Mouse (Mus musculus) intestine, embryonic 15.5 days (tissue): ENCODE measurements at regions not wholly inside any gene's neighbourhood (a gene's known extent, or its start where the extent isn't known, plus 50 kb on each side); places are given as distances from the start of the nearest gene placed in this dataset.

Experiments
- ATAC-seq: fragments of 200-750 bp; cut with Nextera tagmentation; 2 replicates; pipeline ENCODE4 v1.8.0; 2017; ENCODE audit warnings: moderate TSS enrichment, moderate library complexity
- H3K27ac ChIP-seq: fragments of 300-500 bp; sonication (generic); 2 replicates; pipeline ENCODE4 v1.5.1; 2015; ENCODE audit warnings: mild to moderate bottlenecking, inconsistent platforms
- H3K27me3 ChIP-seq: fragments of 300-500 bp; sonication (generic); replicated peaks from 2 replicates; pipeline ENCODE4 v1.6.1; 2015; ENCODE audit warnings: inconsistent platforms
- H3K36me3 ChIP-seq: fragments of 300-500 bp; sonication (generic); 2 replicates; pipeline ENCODE4 v1.6.1; 2015; ENCODE audit warnings: inconsistent platforms
- H3K4me1 ChIP-seq: fragments of 300-500 bp; sonication (generic); replicated peaks from 2 replicates; pipeline ENCODE4 v1.6.1; 2015; ENCODE audit warnings: inconsistent platforms
- H3K4me2 ChIP-seq: fragments of 300-500 bp; sonication (generic); replicated peaks from 2 replicates; pipeline ENCODE4 v1.6.1; 2015; ENCODE audit warnings: mild to moderate bottlenecking, inconsistent platforms
- H3K4me3 ChIP-seq: fragments of 300-500 bp; sonication (generic); replicated peaks from 2 replicates; pipeline ENCODE4 v1.5.1; 2015; ENCODE audit warnings: inconsistent platforms
- H3K9ac ChIP-seq: fragments of 300-500 bp; sonication (generic); 2 replicates; pipeline ENCODE4 v1.6.1; 2015; ENCODE audit warnings: inconsistent platforms
- H3K9me3 ChIP-seq: fragments of 300-500 bp; sonication (generic); 2 replicates; pipeline ENCODE4 v1.6.1; 2016; ENCODE audit warnings: inconsistent platforms
- WGBS: fragments of 180-500 bp; shearing (Covaris S2); methylation state at CpG from one replicate; pipeline ENCODE4 v1.1.7; 2015; 5-methylcytosine and 5-hydroxymethylcytosine counted together

DNA sequence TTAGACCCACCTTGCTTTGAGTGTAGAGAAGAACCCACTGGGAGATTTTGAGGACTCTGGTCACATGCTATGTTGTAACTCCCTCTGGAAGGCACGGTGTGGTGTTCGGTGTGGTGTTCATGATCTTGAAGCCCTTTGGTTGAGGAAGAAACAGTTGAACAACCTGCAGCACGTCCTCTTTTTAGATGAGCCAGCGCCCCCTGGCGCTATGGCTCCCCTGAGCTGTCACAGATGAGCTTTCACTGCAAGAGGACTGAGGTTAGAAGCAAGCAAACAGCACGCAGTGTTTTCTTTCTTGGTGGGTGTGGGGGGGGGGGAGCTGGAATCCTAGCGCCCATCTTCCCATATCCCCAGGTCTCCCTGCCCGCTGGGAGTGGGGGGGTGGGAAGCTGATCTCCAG is 177.9 kb downstream of the Thbs2 start:
- 29% methylated on average over 8 of the region's 8 CpGs for WGBS
- Histone ChIP-seq H3K27ac (no peak overlapping the region), H3K4me1 (no peaks in the 10 kb centered on the region), H3K36me3 (no peaks in the 10 kb centered on the region), H3K4me2 (no peak overlapping the region), H3K27me3 (no peaks in the 10 kb centered on the region), H3K4me3 (no peak overlapping the region), H3K9ac (no peak overlapping the region), H3K9me3 (no peaks in the 10 kb centered on the region)
- peak; percentile 64 for ATAC-seq

DNA sequence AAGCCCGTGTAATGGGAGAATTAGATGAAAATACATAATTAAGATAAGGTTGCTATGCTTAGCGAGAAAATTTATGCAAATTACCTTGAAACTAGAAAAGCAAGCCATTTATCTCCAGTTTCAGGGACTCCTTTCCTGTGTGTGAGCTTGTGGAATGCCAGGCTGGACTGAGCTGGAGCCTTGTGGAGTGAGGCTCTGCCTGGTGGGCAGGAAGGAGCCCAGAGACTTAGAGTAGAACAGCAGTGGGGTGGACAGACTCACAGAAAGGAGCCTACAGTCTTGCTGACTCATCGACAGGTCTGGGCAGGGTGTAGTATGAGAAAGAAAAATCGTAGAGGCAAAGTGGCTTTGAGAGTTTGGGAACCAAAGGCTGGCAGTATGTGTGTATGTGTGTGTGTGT is 180.6 kb downstream of the Thbs2 start:
- no peaks in the 10 kb centered on the region for H3K27me3 ChIP-seq
- no peak overlapping the region for H3K4me2 ChIP-seq
- H3K36me3 ChIP-seq, result no peaks in the 10 kb centered on the region
- H3K9me3 ChIP-seq, result no peaks in the 10 kb centered on the region
- no peak overlapping the region for H3K27ac ChIP-seq
- no peak for ATAC-seq
- 71% methylated on average over 4 of the region's 4 CpGs for WGBS
- no peak overlapping the region for H3K9ac ChIP-seq
- no peak overlapping the region for H3K4me3 ChIP-seq
- 0 out of 2 replicates have a peak, but pooled peaks cover 3% of the 10 kb centered on the region for H3K4me1 ChIP-seq

DNA sequence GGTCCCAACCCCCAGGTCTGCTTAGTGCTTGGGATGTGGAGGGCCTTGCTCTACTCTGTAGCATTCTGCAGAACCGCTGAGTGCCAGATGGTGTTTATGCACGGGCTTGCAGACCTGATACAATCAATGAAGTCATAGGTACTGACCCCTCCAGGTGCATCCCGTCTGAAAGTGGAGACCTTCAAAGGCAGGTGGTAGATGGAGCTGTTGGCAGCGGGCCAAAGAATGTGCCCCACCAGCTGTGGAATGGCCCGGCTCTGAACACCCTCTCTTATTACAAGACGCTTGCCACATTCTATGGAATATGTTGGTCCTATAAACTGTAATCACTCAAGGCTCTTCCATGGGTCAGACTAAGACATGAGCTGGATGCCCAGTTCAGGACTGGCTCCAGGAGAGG is 183.5 kb downstream of the Thbs2 start:
- Histone ChIP-seq H3K4me2 (no peak overlapping the region), H3K9ac (no peak overlapping the region), H3K9me3 (no peaks in the 10 kb centered on the region), H3K36me3 (no peaks in the 10 kb centered on the region), H3K4me1 (0 out of 2 replicates have a peak, but pooled peaks cover 3% of the 10 kb centered on the region), H3K4me3 (no peak overlapping the region), H3K27ac (no peak overlapping the region), H3K27me3 (no peaks in the 10 kb centered on the region)
- WGBS, result 36% methylated on average over 6 of the region's 6 CpGs
- ATAC-seq, result peak; percentile 78

DNA sequence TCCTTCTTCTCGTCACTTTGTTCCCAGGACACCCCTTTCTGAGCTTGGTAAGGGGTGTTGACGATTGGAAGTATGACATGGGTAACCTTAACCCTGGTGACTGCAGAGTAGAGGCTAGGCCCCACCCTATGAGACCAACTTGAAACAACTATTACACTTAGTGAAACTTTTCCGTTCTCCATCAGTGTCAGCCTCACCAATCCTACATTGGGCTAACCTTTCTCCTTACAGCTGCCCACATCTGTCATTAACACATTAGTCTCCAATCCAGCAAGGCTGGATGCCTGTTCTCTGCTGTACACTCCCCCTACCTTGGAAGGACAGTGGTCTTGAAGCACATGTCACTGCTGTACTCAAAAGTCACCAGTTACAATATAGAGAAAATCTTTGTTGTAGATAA is 186.9 kb downstream of the Thbs2 start:
- 0 out of 2 replicates have a peak, but pooled peaks cover 3% of the 10 kb centered on the region for H3K4me1 ChIP-seq
- no peaks in the 10 kb centered on the region for H3K27me3 ChIP-seq
- ATAC-seq, result no peak
- no peak overlapping the region for H3K4me3 ChIP-seq
- H3K4me2 ChIP-seq, result no peak overlapping the region
- 77% methylated on average over 3 of the region's 3 CpGs for WGBS
- no peak overlapping the region for H3K9ac ChIP-seq
- H3K27ac ChIP-seq, result no peak overlapping the region
- H3K36me3 ChIP-seq, result no peaks in the 10 kb centered on the region
- H3K9me3 ChIP-seq, result no peaks in the 10 kb centered on the region

DNA sequence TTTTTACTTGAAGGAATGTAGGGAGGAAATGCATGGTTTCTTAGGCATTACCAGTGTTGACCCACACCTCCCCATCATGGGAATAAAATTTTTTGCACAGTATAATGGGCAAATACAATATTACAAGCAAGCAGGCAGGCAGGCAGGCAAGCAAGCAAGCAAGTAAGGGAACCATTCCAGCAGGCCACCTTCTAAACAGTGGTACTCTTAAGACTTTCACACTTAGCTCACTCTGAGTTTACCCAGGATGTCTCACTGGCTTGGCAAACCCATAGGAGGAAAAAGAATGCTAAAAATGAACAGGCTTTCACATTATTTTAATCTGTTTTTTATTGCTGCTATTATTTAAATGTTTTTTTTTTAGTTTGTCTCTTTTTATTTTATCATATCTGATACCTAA is 187.9 kb downstream of the Thbs2 start:
- Histone ChIP-seq H3K4me2 (no peak overlapping the region), H3K4me3 (no peak overlapping the region), H3K4me1 (0 out of 2 replicates have a peak, but pooled peaks cover 3% of the 10 kb centered on the region), H3K36me3 (no peaks in the 10 kb centered on the region), H3K27ac (no peak overlapping the region), H3K9me3 (no peaks in the 10 kb centered on the region), H3K9ac (no peak overlapping the region), H3K27me3 (no peaks in the 10 kb centered on the region)
- ATAC-seq, result no peak

DNA sequence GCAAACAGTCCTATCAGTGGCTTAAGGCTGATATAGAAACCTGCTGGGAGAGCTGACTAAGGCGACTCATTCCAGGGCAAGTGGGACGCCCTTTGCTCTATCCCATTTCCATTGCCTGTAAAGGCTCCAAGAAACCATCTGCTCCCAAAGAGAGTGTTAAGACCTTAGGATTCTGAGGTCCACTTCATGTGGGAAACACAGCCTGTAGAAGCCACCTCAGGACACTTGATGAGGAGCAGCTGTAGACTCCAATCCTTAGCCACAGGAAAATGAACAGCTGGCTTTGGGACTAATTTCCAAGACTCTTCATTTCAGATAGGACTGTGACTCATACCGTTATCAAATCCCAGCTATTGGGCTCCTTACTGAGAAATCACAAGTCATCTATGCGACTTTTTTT is 188.6 kb downstream of the Thbs2 start:
- WGBS, result 75% methylated on average over 4 of the region's 4 CpGs
- Histone ChIP-seq H3K4me2 (no peak overlapping the region), H3K27me3 (no peaks in the 10 kb centered on the region), H3K9me3 (no peaks in the 10 kb centered on the region), H3K36me3 (no peaks in the 10 kb centered on the region), H3K27ac (no peak overlapping the region), H3K9ac (no peak overlapping the region), H3K4me1 (0 out of 2 replicates have a peak, but pooled peaks cover 2% of the 10 kb centered on the region), H3K4me3 (no peak overlapping the region)
- no peak for ATAC-seq

DNA sequence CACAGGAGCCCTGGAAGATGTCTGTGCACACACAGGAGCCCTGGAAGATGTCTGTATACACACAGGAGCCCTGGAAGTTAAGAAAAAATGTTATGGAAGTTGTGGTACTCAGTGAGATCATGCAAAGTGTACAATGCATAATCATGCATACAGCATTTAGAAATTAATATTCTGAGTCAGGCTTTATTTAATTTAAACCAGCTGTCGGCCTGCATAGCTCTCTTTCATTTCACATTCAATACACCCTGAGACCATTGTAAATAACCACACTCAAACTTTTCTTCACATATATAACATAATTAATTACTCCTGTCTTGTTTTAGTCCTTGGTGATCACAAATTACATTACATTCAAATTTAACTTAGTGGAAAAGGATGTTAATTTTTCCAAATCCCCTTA is 190.4 kb downstream of the Thbs2 start:
- Histone ChIP-seq H3K9ac (no peak overlapping the region), H3K4me1 (no peaks in the 10 kb centered on the region), H3K9me3 (no peaks in the 10 kb centered on the region), H3K4me3 (no peak overlapping the region), H3K36me3 (no peaks in the 10 kb centered on the region), H3K27ac (no peak overlapping the region), H3K4me2 (no peak overlapping the region), H3K27me3 (no peaks in the 10 kb centered on the region)
- ATAC-seq, result no peak
- WGBS, result 57% methylated on average over 1 of the region's 1 CpGs

DNA sequence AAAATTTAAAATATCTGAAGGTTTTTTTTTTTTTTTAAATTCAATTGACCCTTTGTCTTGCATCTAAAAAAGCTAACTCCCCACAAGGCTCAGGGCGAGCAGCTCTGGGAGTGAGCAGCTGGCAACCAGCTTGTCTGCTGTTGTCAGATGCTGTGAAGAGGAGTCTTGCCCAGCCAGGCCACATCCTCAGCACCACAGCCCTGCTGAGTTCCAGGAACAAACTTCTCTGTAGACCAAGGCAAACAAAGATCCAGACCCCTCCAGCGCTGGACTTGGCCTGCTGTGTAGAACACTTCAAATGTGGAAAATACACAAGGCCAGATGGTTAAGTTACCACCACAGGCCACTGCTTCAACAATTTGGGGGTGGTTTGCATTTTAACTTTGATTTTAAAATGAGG is 192.7 kb downstream of the Thbs2 start:
- Histone ChIP-seq H3K4me2 (no peak overlapping the region), H3K27ac (no peak overlapping the region), H3K9me3 (no peaks in the 10 kb centered on the region), H3K4me3 (no peak overlapping the region), H3K9ac (no peak overlapping the region), H3K27me3 (no peaks in the 10 kb centered on the region), H3K4me1 (no peaks in the 10 kb centered on the region), H3K36me3 (no peaks in the 10 kb centered on the region)
- ATAC-seq, result no peak
- 85% methylated on average over 2 of the region's 2 CpGs for WGBS

DNA sequence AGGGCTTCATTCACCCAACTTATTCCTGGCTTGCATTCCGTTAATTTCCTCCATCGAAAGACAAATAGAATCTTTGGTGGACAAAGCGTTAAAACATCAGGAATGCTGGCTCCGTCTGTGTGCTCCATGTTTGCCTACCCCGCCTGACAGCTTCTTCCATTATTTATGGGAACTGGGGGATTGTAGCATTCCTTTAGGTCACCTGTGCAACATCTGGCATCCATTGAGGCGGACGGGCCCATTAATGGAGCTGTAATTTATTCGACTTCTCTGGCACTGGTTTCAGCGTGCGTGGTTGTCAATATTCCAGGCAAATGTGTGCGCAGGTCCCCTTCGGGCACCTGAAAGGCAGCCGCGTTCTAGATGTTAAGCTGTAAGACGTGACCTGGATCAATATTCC is 196.9 kb downstream of the Thbs2 start:
- no peaks in the 10 kb centered on the region for H3K36me3 ChIP-seq
- no peaks in the 10 kb centered on the region for H3K27me3 ChIP-seq
- H3K4me3 ChIP-seq, result no peak overlapping the region
- H3K27ac ChIP-seq, result no peak overlapping the region
- ATAC-seq, result no peak
- WGBS, result 50% methylated on average over 15 of the region's 15 CpGs
- H3K9me3 ChIP-seq, result no peaks in the 10 kb centered on the region
- H3K4me2 ChIP-seq, result no peak overlapping the region
- H3K9ac ChIP-seq, result no peak overlapping the region
- no peaks in the 10 kb centered on the region for H3K4me1 ChIP-seq

DNA sequence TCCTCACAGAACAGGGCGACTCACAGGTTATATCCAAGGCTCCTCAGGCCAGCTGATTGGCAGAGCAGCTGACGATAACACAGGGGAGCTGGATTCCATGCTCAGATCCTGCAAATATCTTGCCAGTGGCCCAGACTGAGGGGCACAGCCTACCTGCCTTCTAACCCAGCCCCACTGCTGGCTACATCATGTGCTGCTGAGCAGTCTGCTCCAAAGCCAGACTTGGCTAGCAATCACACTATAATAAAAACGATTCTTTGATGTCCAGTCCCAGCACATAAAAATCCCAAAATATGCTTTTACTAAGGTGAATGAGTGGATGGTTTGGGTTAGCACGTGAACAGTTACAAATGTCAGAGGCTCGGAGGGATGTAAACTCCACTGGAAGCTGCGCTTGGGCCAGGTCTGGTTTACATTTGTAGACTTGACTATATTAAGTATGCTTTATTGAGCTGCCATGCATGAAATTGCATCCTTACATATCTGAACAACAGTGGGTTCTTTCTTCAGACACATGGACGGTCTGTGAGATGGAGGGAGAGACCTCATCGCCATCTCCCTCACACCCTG is 200.2 kb downstream of the Thbs2 start:
- WGBS, result 68% methylated on average over 8 of the region's 8 CpGs
- Histone ChIP-seq H3K4me2 (no peak overlapping the region), H3K36me3 (no peaks in the 10 kb centered on the region), H3K9me3 (no peaks in the 10 kb centered on the region), H3K27me3 (no peaks in the 10 kb centered on the region), H3K9ac (no peak overlapping the region), H3K4me3 (no peak overlapping the region), H3K27ac (no peak overlapping the region), H3K4me1 (no peaks in the 10 kb centered on the region)
- no peak for ATAC-seq

DNA sequence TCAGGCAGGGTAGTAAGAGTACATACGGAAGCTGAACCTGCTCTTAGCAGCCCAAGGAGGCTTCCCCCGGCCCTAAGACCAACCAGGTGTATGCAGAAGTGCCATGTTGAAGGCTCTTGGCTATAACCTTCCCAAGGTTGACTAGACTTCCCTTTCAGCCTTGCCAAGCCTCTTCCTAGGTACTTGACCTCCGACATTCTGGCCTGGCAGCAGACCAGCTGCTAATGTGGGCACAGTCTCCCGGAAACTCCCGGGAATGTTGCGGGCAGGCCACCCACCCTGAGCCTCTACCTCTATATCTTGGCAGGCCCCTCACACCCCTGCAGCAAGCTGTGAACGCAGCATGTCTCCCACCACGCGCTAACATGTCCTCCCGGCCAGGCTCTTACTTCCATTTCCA is 201.1 kb downstream of the Thbs2 start:
- WGBS, result 82% methylated on average over 10 of the region's 10 CpGs
- no peaks in the 10 kb centered on the region for H3K9me3 ChIP-seq
- H3K9ac ChIP-seq, result no peak overlapping the region
- H3K27ac ChIP-seq, result no peak overlapping the region
- no peak for ATAC-seq
- H3K36me3 ChIP-seq, result no peaks in the 10 kb centered on the region
- no peak overlapping the region for H3K4me3 ChIP-seq
- H3K27me3 ChIP-seq, result no peaks in the 10 kb centered on the region
- H3K4me1 ChIP-seq, result no peaks in the 10 kb centered on the region
- H3K4me2 ChIP-seq, result no peak overlapping the region

DNA sequence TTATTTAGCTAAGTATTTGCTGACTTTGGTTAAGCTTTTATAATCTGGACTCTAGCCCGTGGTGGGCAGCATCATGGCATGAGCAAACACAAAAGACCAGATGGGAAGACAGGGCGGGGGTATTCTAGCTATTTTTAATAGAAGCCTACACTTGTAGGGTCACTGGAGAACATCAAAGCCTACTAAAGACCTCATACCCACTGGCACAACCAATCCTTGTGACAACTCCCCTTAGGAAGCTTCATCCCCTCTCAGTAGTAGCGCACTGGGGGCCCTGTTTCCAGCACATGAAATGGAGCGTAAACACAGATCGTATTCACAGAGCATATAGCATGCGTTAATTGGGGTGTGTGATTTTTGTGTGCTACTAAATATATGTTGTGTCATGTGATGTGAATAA is 202.4 kb downstream of the Smoc2 start:
- no peak for ATAC-seq
- peaks cover 2% of the 10 kb centered on the region; the same call in 1 of the 2 replicates for H3K4me1 ChIP-seq

DNA sequence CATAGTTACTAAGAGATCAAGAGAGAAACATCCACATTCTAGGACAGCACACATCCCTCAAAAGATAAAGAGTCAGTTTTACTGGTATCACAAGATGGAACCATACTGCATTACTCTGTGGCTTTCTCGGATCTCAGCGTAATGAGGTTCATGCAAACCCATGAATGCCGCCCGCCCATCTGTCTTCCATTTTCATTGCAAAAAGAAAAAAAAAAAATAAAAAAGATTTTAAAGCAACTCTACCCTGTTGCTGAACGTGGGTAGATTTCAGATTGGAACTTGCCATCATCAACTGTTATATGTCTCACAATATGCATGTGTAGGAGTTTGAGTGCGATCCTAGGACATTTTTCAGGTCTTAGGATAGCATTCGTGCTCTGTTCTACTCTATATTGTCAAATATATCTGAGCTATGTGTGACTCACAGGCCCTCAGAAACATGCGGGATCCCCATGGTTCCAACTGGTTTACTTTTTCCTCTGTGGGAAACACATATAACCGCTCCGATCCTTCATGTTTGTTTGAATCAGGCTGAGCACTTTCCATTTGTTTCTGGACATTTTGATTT is 199.7 kb downstream of the Smoc2 start:
- H3K9ac ChIP-seq, result no peak overlapping the region
- H3K27ac ChIP-seq, result no peak overlapping the region
- H3K9me3 ChIP-seq, result no peaks in the 10 kb centered on the region
- H3K27me3 ChIP-seq, result no peaks in the 10 kb centered on the region
- WGBS, result 80% methylated on average over 10 of the region's 10 CpGs
- H3K36me3 ChIP-seq, result no peaks in the 10 kb centered on the region
- no peak overlapping the region for H3K4me3 ChIP-seq
- H3K4me1 ChIP-seq, result peaks cover 17% of the 10 kb centered on the region
- ATAC-seq, result no peak
- no peak overlapping the region for H3K4me2 ChIP-seq

More for the DNA sequence above, 202.4 kb downstream of the Smoc2 start:
- Histone ChIP-seq H3K9ac (no peak overlapping the region), H3K4me2 (no peak overlapping the region), H3K36me3 (no peaks in the 10 kb centered on the region), H3K27ac (no peak overlapping the region), H3K4me3 (no peak overlapping the region), H3K9me3 (no peaks in the 10 kb centered on the region), H3K27me3 (no peaks in the 10 kb centered on the region)
- WGBS, result 89% methylated on average over 6 of the region's 6 CpGs
